Mouse (Mus musculus): ENCODE results near the gene Dna2. TPM values are rescaled to one million over a fixed set of nuclear protein-coding genes. Genes with fewer than 3 reads are reported as not detected.
A peak's percentile ranks its signal among the peaks of the same experiment; 100 is the strongest.

Gene Dna2
- total and polyA plus RNA-seq, 2 experiments from 2014 or later = 3.7 to 6.1 TPM

DNA sequence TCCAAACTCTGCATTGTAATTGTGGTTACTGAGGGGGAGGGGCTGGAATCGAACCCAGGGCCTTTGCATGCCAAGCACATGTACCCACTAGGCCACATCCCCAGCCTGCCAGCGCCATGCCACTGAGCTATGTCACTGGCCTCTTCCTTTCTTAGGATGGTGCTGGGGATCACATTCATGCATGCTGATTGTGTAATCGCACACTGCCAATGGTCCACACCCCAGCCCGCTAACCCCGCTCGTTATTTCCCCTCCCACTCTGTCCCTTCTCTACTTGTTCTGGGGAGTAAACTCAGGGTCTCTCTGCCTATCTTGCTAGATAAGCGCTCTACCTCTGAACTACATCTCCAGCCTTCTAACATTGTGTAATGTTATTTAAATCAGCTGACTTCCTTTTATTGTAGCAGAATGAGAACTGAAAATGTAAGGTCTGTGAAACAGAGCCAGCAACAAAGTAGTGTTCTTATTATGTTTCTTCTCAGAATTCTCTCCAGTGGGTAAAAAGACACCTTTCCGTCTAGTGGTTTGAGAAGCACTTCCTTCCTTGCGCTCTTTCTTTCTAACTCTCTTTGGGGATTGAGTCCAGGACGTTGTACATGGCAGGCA lies 1.7 kb upstream of the Dna2 start:
- H3K27ac ChIP-seq = no peak overlapping the region
- H3K36me3 ChIP-seq (ENCODE audit: insufficient read depth, low read length) = peaks cover 29% of the 10 kb centered on the region
- no peak for DNase-seq (ENCODE audit: low spot score)

DNA sequence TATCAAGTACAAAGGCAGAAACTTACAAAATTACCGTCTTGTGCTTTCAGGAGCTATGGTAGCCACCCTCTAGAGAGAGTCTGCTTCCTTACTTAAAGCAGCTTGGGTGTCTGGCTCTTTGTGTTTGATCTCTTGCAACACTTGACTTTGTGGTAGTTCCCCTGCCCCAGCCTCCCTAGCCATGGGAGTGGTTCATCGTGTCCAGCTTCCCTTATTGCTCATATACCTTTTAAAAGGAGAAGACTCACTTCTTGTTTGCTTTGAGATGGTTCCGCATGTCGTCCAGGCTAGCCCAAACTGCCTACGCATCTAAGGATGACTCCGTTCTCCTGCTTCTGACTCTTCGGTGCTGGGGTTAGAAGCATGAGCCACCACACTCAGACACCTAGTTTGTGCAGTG lies 1.7 kb downstream of the Dna2 start:
- Histone ChIP-seq H3K9ac (replicated peaks; ENCODE audit: low read length) (no peak overlapping the region), H3K27me3 (ENCODE audit: insufficient read depth, low read length) (no peaks in the 10 kb centered on the region), H3K9me3 (ENCODE audit: low read length) (no peaks in the 10 kb centered on the region), H3K27ac (no peak overlapping the region), H3K4me2 (ENCODE audit: low read depth, low read length) (no peak overlapping the region), H3K4me1 (ENCODE audit: insufficient read depth, low read length) (no peaks in the 10 kb centered on the region), H3K36me3 (ENCODE audit: insufficient read depth, low read length) (peaks cover 8% of the 10 kb centered on the region; the same call in 1 of the 2 replicates), H3K4me3 (ENCODE audit: low read length) (no peak overlapping the region)
- no peak for DNase-seq (ENCODE audit: low spot score)
- WGBS = 96% methylated on average over 7 of the region's 7 CpGs
- TF ChIP-seq CTCF (IDR thresholded peaks at IDR 0.05; ENCODE audit: low read depth) = no peak
- ATAC-seq = no peak

More for the DNA sequence above, 1.7 kb upstream of the Dna2 start:
- 91% methylated on average over 10 of the region's 10 CpGs for WGBS
- TF ChIP-seq CTCF (IDR thresholded peaks at IDR 0.05; ENCODE audit: low read depth) = no peak
- Histone ChIP-seq H3K27me3 (ENCODE audit: insufficient read depth, low read length) (no peaks in the 10 kb centered on the region), H3K9ac (replicated peaks; ENCODE audit: low read length) (no peak overlapping the region), H3K4me1 (ENCODE audit: insufficient read depth, low read length) (no peaks in the 10 kb centered on the region), H3K4me2 (ENCODE audit: low read depth, low read length) (no peak overlapping the region), H3K9me3 (ENCODE audit: low read length) (no peaks in the 10 kb centered on the region), H3K4me3 (ENCODE audit: low read length) (no peak overlapping the region)
- no peak for ATAC-seq

DNA sequence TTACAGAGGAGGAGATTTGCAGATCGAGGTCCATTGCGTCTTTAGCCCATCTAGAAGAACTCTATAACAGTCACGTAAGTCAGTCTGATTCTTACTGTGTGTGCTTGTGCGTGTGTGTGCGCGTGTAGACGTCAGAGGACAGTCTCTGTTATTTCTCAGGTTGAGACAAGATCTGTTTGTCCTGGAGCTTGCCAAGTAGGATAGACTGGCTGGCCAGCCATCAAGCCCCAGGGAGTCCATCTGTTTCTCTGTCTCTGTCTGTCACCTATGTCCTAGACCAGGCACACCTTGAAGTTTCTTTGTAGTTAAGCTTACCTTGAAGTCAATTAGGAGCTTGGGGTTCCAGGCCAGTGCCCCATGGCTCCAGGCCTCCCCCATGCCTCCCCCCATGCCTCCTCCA lies 17.1 kb downstream of the Dna2 start:
- Histone ChIP-seq H3K4me2 (ENCODE audit: low read depth, low read length) (no peak overlapping the region), H3K9me3 (ENCODE audit: low read length) (no peaks in the 10 kb centered on the region), H3K27me3 (ENCODE audit: insufficient read depth, low read length) (no peaks in the 10 kb centered on the region), H3K27ac (no peak overlapping the region), H3K4me3 (ENCODE audit: low read length) (no peak overlapping the region), H3K9ac (replicated peaks; ENCODE audit: low read length) (no peak overlapping the region), H3K4me1 (ENCODE audit: insufficient read depth, low read length) (no peaks in the 10 kb centered on the region), H3K36me3 (ENCODE audit: insufficient read depth, low read length) (peaks cover 23% of the 10 kb centered on the region; the same call in 1 of the 2 replicates)
- no peak for TF ChIP-seq CTCF (IDR thresholded peaks at IDR 0.05; ENCODE audit: low read depth)
- 92% methylated on average over 7 of the region's 7 CpGs for WGBS
- ATAC-seq (no peak), DNase-seq (ENCODE audit: low spot score) (no peak)

DNA sequence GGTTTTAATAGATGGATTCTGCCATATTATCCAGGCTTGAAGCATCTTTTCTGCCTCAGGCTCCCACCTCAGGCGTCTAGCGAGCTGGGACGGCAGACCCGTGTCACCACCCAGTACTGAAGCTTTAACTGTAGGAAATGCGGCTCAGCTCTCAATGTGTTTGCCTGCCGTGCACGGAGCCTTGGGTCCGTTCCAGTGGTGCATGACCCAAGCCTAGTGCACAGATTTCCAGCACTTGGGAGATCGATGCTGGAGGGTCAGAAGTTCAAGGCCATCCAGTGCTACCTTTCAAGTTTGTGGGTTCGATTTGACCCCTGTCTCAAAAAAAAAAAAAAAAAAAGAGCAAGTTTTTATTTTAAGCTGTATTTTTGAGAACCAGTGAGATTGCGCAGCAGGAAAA lies 19.0 kb downstream of the Dna2 start:
- Histone ChIP-seq H3K9me3 (ENCODE audit: low read length) (no peaks in the 10 kb centered on the region), H3K4me2 (ENCODE audit: low read depth, low read length) (no peak overlapping the region), H3K27ac (no peak overlapping the region), H3K36me3 (ENCODE audit: insufficient read depth, low read length) (peaks cover 29% of the 10 kb centered on the region; the same call in 1 of the 2 replicates), H3K4me3 (ENCODE audit: low read length) (no peak overlapping the region), H3K9ac (replicated peaks; ENCODE audit: low read length) (no peak overlapping the region), H3K4me1 (ENCODE audit: insufficient read depth, low read length) (no peaks in the 10 kb centered on the region), H3K27me3 (ENCODE audit: insufficient read depth, low read length) (no peaks in the 10 kb centered on the region)
- no peak for DNase-seq (ENCODE audit: low spot score)
- no peak for ATAC-seq
- WGBS = 95% methylated on average over 11 of the region's 11 CpGs
- TF ChIP-seq CTCF (IDR thresholded peaks at IDR 0.05; ENCODE audit: low read depth) = no peak

DNA sequence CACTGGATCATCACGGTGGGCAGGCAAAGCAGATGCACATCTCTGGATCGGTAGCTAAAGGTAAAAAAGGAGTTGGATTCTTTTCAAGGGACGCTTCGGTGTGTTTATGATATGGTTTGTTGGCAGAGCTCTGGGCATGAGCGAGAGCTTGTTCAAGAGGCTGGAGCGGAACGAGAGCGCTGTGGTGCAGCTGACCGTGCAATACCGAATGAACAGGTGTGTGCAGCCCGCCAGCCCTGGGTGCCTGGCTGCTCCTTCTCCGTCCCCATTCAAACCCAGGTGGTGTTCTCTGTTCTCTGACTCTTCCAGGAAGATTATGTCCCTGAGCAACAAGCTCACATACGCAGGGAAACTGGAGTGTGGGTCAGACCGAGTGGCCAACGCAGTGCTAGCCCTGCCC lies 19.5 kb downstream of the Dna2 start:
- no peak for TF ChIP-seq CTCF (IDR thresholded peaks at IDR 0.05; ENCODE audit: low read depth)
- Histone ChIP-seq H3K4me2 (ENCODE audit: low read depth, low read length) (no peak overlapping the region), H3K9me3 (ENCODE audit: low read length) (no peaks in the 10 kb centered on the region), H3K27ac (no peak overlapping the region), H3K9ac (replicated peaks; ENCODE audit: low read length) (no peak overlapping the region), H3K36me3 (ENCODE audit: insufficient read depth, low read length) (peaks cover 29% of the 10 kb centered on the region; the same call in 1 of the 2 replicates), H3K27me3 (ENCODE audit: insufficient read depth, low read length) (no peaks in the 10 kb centered on the region), H3K4me3 (ENCODE audit: low read length) (no peak overlapping the region), H3K4me1 (ENCODE audit: insufficient read depth, low read length) (no peaks in the 10 kb centered on the region)
- DNase-seq (ENCODE audit: low spot score) (no peak), ATAC-seq (no peak)
- WGBS = 94% methylated on average over 15 of the region's 15 CpGs

DNA sequence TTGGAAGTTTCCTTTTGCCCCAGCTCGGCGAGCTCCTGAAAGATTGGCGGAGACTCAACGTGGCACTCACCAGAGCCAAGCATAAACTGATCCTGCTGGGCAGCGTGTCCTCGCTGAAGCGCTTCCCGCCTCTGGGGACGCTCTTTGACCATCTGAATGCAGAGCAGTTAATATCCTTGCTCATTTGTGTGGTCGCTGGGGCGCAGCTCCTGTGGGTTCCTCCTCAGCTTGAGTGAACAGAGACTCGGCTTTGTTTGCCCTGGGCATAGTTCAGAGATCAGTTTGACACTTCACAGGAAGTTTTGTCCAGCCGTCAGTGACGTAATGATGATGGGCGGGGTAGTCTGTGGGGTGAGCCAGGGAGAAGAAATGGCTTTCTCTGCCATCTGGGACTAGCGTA lies 25.0 kb downstream of the Dna2 start:
- no peaks in the 10 kb centered on the region for H3K4me1 ChIP-seq (ENCODE audit: insufficient read depth, low read length)
- H3K36me3 ChIP-seq (ENCODE audit: insufficient read depth, low read length) = peaks cover 8% of the 10 kb centered on the region; the same call in 1 of the 2 replicates
- 36% methylated on average over 16 of the region's 16 CpGs for WGBS
- DNase-seq (ENCODE audit: low spot score) (peak; percentile 63), ATAC-seq (peak; percentile 73)
- peak; percentile 45 for TF ChIP-seq CTCF (IDR thresholded peaks at IDR 0.05; ENCODE audit: low read depth)
- H3K27ac ChIP-seq = no peak overlapping the region
- H3K9me3 ChIP-seq (ENCODE audit: low read length) = no peaks in the 10 kb centered on the region
- H3K9ac ChIP-seq (replicated peaks; ENCODE audit: low read length) = no peak overlapping the region
- H3K4me2 ChIP-seq (ENCODE audit: low read depth, low read length) = no peak overlapping the region
- no peak overlapping the region for H3K4me3 ChIP-seq (ENCODE audit: low read length)
- H3K27me3 ChIP-seq (ENCODE audit: insufficient read depth, low read length) = no peaks in the 10 kb centered on the region

DNA sequence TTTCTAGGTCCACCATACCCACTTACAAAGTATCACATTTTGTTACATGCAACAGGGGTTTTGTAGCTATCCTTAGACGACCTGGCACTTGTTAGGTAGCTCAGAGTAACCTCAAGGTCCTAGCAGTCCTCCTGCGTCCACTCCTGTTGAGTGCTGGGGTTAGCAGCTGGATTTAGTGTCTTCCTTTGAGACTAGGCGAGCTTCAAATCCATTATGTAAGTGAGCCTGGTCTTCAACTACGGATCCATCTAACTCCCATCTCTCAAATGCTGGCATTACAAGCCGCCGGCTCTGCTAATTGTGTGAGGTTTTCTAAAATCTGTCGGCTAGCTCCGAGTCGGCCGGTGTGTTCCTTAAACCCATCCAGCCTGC lies 32.8 kb downstream of the Dna2 start:
- peak overlapping the region; percentile 59 for H3K4me2 ChIP-seq (ENCODE audit: low read depth, low read length)
- DNase-seq (ENCODE audit: low spot score) (no peak), ATAC-seq (no peak; the same call in 1 of the 2 replicates)
- no peaks in the 10 kb centered on the region for H3K27me3 ChIP-seq (ENCODE audit: insufficient read depth, low read length)
- H3K9ac ChIP-seq (replicated peaks; ENCODE audit: low read length) = peak overlapping the region; percentile 88
- 7% methylated on average over 10 of the region's 10 CpGs for WGBS
- H3K4me3 ChIP-seq (ENCODE audit: low read length) = peak overlapping the region; percentile 88
- H3K27ac ChIP-seq = peak overlapping the region; percentile 83
- H3K4me1 ChIP-seq (ENCODE audit: insufficient read depth, low read length) = no peaks in the 10 kb centered on the region
- TF ChIP-seq CTCF (IDR thresholded peaks at IDR 0.05; ENCODE audit: low read depth) = no peak
- no peaks in the 10 kb centered on the region for H3K9me3 ChIP-seq (ENCODE audit: low read length)
- H3K36me3 ChIP-seq (ENCODE audit: insufficient read depth, low read length) = 0 out of 2 replicates have a peak, but pooled peaks cover under 1% of the 10 kb centered on the region

Measured in hindbrain, postnatal 0 days (tissue).